Mouse (Mus musculus): Measurements from ENCODE around the gene Sfta2. TPM values are rescaled to one million over a fixed set of nuclear protein-coding genes. Genes with fewer than 3 reads are reported as not detected.

The Sfta2 gene
- 0.29 TPM in 1 of 2 replicates, not detected in the other for polyA plus RNA-seq (2012; rRNA removed)

DNA sequence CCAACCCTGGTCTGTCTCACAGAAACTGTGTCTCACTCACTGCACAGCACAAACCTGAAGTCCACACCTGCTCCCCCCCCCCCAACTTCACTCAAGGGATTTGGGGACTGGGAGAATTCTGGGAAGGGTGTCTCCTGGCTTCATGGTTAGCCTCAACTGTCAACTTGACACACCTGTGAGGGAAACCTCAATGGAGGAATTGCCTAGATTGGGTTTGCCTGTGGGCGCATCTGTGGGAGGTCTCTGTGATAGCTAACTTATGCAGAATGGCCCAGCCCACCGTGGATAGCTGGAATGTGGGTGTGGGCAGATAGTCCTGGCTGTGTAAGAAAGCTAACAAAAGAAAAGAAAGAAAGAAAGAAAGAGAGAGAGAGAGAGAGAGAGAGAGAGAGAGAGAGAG is at the start of gene Sfta2:
Gene Sfta2, plus strand, starts transcription at position 301 of the 400 bp plus-strand sequence.
- TF ChIP-seq CTCF (IDR thresholded peaks at IDR 0.05; ENCODE audit: borderline replicate concordance, extremely low read depth, insufficient read depth, insufficient read length) (no peak), POLR2A (IDR thresholded peaks at IDR 0.05; ENCODE audit: borderline replicate concordance, extremely low read depth, insufficient read depth, insufficient read length, poor library complexity, severe bottlenecking) (no peak)
- DNase-seq (ENCODE audit: low read depth), result no peak

DNA sequence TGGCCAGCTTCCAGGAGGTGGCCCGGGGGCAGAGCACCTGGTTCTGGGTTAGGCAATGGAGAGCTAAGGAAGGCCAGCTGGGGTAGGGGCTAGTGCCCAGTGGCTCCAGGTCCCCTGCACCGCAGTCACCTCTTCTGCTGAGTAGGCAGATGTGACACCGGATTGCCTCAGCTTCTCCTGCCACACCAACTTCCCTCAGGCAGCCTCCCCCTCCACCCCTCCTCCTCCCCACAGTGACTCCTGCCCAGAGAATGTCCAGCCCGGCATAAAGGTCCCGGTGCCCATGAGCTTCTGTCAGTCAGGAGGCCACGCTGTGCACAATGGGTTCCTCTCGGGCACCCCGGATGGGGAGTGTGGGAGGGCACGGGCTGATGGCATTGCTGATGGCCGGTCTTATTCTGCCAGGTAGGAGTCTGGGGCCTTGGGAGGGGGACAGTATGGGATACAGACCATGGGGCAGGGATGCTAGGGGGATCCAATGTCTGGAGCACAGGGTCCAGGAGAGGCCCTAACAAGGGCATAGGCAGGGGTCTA is 49.4 kb upstream of the Sfta2 start, which contains the start of gene Cdsn:
Gene Cdsn, plus strand, starts transcription at position 248 of the 534 bp plus-strand sequence.
- DNase-seq (ENCODE audit: low read depth), result no peak
- no peak for TF ChIP-seq CTCF (IDR thresholded peaks at IDR 0.05; ENCODE audit: borderline replicate concordance, extremely low read depth, insufficient read depth, insufficient read length)
- TF ChIP-seq POLR2A (IDR thresholded peaks at IDR 0.05; ENCODE audit: borderline replicate concordance, extremely low read depth, insufficient read depth, insufficient read length, poor library complexity, severe bottlenecking), result no peak

DNA sequence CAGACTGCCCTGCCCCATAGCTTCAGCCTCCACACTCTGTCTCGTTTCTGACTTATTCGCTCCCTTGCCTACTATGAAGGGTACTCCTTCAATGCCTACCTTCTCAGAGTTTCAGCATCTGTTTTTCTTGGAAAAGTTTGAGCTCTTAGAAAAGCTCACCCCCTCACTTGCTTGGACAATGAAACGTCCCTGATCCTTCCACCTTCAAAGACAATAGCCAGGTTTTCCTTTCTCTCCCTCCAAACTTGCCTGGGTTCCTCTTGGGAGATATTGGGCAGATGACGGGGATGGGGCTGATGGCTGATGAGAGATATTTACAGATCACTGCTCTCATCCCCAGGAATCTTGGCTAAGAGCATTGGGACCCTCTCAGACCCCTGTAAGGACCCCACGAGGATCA is 47.0 kb upstream of the Sfta2 start:
- no peak for DNase-seq (ENCODE audit: low read depth)
- TF ChIP-seq POLR2A (IDR thresholded peaks at IDR 0.05; ENCODE audit: borderline replicate concordance, extremely low read depth, insufficient read depth, insufficient read length, poor library complexity, severe bottlenecking) (no peak), CTCF (IDR thresholded peaks at IDR 0.05; ENCODE audit: borderline replicate concordance, extremely low read depth, insufficient read depth, insufficient read length) (no peak)

DNA sequence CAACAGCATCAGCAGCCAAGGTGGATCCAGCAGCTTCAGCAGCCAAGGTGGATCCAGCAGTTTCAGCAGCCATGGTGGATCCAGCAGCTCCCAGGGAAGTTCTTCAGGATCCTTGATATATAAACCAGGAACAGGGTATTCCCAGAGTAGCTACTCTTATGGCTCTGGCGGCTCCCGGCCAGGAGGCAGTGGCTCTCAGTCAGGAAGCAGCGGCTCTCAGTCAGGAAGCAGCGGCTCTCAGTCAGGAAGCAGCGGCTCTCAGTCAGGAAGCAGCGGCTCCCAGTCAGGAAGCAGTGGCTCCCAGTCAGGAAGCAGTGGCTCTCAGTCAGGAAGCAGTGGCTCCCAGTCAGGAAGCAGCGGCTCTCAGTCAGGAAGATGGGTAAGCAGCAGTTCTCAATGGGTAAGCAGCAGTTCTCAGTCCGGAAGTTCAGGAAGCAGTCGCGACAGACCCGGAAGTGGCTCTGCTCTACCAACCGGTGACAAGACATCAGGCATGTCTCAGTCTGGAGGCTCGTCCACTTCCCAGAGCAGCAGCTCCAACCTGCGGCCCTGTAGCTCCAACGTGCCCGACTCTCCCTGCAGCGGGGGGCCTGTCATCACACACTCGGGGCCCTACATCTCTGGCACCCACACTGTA is 46.5 kb upstream of the Sfta2 start:
- no peak for TF ChIP-seq CTCF (IDR thresholded peaks at IDR 0.05; ENCODE audit: borderline replicate concordance, extremely low read depth, insufficient read depth, insufficient read length)
- no peak for TF ChIP-seq POLR2A (IDR thresholded peaks at IDR 0.05; ENCODE audit: borderline replicate concordance, extremely low read depth, insufficient read depth, insufficient read length, poor library complexity, severe bottlenecking)
- DNase-seq (ENCODE audit: low read depth), result no peak

DNA sequence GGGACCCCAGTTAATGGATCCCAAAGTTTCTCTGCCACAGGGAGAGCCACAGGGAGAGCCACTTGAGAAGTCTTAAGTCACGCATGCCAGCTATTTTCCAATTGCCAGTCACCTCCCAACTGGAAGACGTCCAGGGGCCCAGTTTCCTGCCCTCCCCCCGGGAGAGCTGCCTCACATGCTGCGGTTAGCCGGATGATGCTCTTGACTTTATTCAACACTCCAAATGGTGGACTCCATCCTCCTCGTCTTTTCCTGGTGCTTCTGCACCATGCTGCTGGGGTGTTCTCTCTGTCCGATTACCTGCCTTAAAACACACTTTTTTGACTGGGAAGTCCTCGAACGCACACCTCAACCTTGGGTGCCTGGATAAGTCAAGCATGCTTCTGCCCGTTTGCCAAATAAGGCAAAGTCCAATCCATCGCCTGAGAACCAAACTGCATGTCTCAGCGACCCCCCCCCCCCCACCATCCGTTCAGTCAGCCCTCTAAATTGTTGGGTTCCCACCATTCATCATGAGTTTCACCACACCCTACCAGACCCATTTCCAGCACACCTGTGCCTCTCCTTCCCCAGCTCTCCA is 45.1 kb upstream of the Sfta2 start:
- no peak for TF ChIP-seq POLR2A (IDR thresholded peaks at IDR 0.05; ENCODE audit: borderline replicate concordance, extremely low read depth, insufficient read depth, insufficient read length, poor library complexity, severe bottlenecking)
- TF ChIP-seq CTCF (IDR thresholded peaks at IDR 0.05; ENCODE audit: borderline replicate concordance, extremely low read depth, insufficient read depth, insufficient read length), result no peak
- no peak for DNase-seq (ENCODE audit: low read depth)

DNA sequence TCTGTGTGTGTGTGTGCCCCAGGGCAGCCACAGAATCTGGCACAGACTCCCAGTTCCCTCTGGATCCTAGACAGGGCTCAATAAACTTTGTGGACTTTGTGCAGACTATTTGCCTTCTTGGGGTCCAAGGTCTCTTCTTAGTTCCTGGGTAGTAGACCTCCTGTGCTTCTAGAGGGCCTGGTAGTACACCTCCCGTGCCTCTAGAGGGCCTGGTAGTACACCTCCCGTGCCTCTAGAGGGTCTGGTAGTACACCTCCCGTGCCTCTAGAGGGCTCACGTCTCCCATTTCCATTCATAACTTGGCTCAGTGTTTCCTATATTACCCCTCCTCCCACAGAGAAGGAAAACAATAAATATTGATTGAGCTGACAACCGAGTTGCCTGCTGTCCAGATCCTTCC is 44.5 kb upstream of the Sfta2 start:
- peak; percentile 55 for DNase-seq (ENCODE audit: low read depth)
- TF ChIP-seq CTCF (IDR thresholded peaks at IDR 0.05; ENCODE audit: borderline replicate concordance, extremely low read depth, insufficient read depth, insufficient read length), result peak; percentile 72
- no peak for TF ChIP-seq POLR2A (IDR thresholded peaks at IDR 0.05; ENCODE audit: borderline replicate concordance, extremely low read depth, insufficient read depth, insufficient read length, poor library complexity, severe bottlenecking)

DNA sequence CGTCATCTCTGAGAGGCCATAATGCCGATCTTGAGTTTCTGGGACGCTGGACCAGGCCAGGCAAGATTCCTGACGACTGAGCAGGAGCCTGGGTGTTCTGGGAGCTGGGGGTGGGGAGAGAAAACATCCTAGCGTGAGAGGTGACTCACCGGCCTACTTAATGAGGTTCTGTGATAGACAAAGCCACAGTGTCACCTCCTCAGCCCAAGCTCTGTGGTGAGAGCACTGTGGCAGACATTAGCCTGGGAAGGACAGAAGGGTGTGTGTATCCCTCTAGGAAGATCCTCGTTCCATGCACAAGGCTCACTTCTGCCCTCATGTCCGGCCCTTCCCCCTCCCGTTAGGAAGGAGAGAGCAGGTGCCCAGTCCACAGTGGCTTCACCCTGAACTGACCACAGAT is 44.0 kb upstream of the Sfta2 start:
- TF ChIP-seq CTCF (IDR thresholded peaks at IDR 0.05; ENCODE audit: borderline replicate concordance, extremely low read depth, insufficient read depth, insufficient read length), result no peak
- no peak for TF ChIP-seq POLR2A (IDR thresholded peaks at IDR 0.05; ENCODE audit: borderline replicate concordance, extremely low read depth, insufficient read depth, insufficient read length, poor library complexity, severe bottlenecking)
- DNase-seq (ENCODE audit: low read depth), result no peak

DNA sequence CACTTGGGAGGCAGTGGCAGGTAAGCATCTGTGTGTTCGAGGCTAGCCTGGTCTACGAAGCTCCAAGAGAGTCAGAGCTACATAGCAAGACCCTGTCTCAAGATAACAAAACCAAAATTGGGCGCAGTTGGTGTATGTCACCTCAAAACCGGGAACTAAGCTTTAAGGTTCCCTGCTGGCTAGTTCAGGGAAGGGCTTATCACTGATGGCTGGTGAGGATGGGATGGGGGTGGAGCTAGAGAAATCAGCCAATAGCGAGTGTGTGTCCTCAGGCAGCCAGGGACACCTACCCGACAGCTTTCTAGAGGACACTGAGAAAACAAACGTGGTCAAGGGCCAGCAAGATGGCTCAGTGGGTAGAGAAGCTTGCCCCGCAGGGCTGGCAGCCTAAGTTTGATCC is 43.1 kb upstream of the Sfta2 start:
- no peak for TF ChIP-seq CTCF (IDR thresholded peaks at IDR 0.05; ENCODE audit: borderline replicate concordance, extremely low read depth, insufficient read depth, insufficient read length)
- TF ChIP-seq POLR2A (IDR thresholded peaks at IDR 0.05; ENCODE audit: borderline replicate concordance, extremely low read depth, insufficient read depth, insufficient read length, poor library complexity, severe bottlenecking), result no peak
- no peak for DNase-seq (ENCODE audit: low read depth)

DNA sequence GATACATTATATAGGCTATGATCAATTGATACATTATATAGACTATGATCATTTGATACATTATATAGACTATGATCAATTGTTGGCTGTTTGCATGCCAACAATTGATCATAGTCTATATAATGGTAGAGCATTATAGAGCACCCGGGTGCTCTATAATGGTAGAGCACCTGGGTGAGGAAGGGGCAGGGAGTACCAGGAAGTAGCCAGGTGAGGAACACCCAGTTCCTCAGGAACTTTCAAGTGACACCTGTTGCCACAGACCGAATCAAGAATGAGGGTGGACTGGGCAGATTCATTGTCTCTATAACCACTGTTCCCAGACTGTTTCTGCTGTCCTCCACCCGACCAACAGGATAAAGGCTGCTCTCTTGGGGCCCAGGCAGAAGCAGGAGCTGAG is 34.2 kb upstream of the Sfta2 start, which contains the start of gene 2300002M23Rik:
Gene 2300002M23Rik, plus strand, starts transcription at position 301 of the 400 bp plus-strand sequence.
- no peak for DNase-seq (ENCODE audit: low read depth)
- TF ChIP-seq CTCF (IDR thresholded peaks at IDR 0.05; ENCODE audit: borderline replicate concordance, extremely low read depth, insufficient read depth, insufficient read length), result no peak
- no peak for TF ChIP-seq POLR2A (IDR thresholded peaks at IDR 0.05; ENCODE audit: borderline replicate concordance, extremely low read depth, insufficient read depth, insufficient read length, poor library complexity, severe bottlenecking)

DNA sequence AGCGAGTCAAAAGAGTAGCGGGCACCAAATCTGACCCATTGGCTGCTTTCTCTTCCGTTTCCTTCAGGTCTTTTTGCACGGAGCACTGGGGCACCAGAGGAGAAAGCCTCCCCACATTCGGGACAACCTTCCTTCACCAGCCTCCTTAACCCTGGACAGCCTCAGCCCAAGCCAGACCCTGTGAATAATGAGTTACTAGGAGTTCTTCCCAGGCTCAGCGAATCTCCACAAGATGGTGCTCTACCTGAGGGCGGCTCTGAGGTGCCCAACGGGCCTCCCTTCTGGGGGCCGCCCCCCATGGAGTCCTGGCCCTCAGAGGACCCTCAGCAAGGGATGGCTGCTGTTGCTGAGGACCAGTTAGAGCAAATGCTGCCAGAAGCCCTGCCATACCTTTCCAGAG is 33.6 kb upstream of the Sfta2 start:
- DNase-seq (ENCODE audit: low read depth), result no peak
- no peak for TF ChIP-seq POLR2A (IDR thresholded peaks at IDR 0.05; ENCODE audit: borderline replicate concordance, extremely low read depth, insufficient read depth, insufficient read length, poor library complexity, severe bottlenecking)
- TF ChIP-seq CTCF (IDR thresholded peaks at IDR 0.05; ENCODE audit: borderline replicate concordance, extremely low read depth, insufficient read depth, insufficient read length), result no peak

DNA sequence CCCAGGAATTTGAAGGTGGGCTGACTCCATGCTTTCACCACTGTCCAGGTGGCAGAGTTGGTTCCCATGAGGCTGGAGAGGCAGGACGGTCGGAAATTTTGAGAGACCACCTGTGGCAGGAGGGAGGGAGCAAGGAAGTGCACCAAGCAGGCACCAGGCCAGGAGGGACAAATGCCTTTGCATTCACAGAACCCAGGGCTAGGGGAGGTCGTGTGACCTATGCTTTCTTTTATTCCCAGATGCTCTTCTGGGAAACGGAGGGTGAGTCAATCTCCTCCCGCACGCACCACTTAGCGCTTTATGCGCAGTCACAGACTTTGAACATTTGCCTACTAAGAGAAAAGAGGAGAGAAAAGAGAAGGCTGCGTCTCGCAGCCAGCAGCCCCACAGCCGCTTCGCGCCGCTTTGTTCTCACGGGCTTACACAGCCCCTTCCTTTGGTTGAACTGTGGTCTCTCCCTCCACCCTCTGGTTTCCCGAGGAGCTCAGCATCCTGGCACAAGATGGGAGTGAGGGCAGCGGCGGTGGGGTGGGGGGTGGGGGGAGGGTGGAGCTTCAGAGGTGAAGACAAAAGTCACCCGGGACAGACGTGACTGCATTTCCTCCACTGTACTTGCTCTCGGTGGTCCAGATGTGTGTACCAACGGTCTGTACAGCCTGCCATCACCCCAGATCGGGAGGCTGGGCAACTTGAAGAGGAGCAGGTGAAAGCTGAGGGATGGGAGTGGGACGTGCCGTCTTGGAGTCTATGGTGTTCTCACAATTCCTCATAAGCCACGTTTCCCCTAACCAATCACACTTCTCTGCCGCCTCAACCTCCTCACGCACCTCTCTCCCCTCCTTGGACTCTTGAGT is 32.0 kb upstream of the Sfta2 start:
- peak; percentile 66 for DNase-seq (ENCODE audit: low read depth)

More for the DNA sequence above, 32.0 kb upstream of the Sfta2 start:
- TF ChIP-seq POLR2A (IDR thresholded peaks at IDR 0.05; ENCODE audit: borderline replicate concordance, extremely low read depth, insufficient read depth, insufficient read length, poor library complexity, severe bottlenecking) (no peak), CTCF (IDR thresholded peaks at IDR 0.05; ENCODE audit: borderline replicate concordance, extremely low read depth, insufficient read depth, insufficient read length) (no peak)

Data from brain, embryonic 14.5 days (tissue).